Mouse (Mus musculus): ENCODE results near the gene Atp1a4.
"Not testable (repeated sequence)": the region's sequence is repeated elsewhere in the genome, so short reads cannot be mapped to it uniquely, and the experiment has no call there.

The Atp1a4 gene

DNA sequence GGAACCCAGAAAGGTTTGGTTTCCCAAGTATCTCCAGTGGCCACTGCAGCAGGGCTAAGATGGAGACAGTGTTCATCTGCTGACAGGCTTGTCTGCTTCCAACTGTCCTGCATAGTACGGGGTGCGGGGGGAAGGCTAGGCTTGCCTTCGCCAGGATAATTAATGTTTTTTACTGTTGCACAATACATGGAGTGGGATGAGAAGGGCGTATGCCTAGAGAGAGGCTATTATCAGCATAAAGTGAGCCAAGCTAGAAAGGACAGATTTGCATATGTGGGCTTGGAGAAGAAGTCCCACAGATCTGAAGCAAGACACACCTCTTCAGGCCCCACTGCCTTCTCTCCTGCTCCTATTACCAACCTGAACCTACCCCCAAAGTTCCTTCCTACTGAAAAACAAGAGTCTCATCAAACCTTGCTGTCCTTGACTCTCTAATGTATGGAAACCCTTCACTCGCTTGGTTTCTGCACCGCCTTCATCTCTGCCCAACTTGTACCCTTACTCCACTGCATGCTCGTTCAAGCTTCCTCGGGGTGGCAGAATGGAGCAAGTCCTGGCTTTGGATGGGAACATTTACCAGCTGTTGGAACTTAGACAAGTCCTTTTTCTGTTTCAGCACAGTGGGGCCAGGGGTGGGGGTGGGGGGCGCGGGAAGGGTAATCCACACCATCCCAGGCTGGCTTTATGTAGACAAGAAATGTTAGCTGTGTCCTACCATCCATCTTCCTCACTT, 23.5 kb upstream of the Atp1a4 start:
- no peak for DNase-seq (ENCODE audit: low read depth)

DNA sequence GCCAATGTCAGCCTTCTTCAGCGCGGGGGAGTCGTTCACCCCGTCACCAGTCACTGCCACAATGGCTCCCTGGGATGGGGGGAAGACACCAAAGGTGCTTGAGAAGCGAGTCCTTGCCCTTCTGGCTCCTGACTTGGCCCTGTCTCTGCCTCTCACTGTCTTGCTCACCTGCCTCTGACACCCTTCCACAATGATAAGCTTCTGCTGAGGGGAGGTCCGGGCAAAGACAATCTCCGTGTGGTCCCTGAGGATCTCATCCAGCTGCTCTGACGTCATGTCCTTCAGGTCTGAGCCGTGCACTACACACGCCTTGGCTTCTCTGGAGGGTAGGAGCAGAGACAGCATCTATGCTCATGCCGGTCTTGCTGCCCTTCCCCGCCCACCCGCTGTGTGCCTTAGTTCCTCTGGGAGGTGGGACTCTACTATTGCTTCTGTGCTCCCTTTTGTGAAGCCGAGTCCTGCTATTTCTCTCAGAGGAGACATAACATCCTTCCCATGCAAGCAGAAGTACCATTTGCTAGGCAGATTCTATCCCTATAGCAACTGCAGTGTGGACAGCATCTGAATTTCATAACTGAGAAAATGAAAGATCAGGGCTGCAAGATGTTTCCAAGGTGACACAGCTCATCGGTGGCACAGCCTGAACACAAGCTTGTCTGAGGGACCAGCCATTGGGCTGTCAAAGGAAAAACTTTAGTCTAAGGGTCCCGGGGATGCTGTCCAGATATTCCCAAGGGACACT, 21.7 kb upstream of the Atp1a4 start:
- no peak for DNase-seq (ENCODE audit: low read depth)

DNA sequence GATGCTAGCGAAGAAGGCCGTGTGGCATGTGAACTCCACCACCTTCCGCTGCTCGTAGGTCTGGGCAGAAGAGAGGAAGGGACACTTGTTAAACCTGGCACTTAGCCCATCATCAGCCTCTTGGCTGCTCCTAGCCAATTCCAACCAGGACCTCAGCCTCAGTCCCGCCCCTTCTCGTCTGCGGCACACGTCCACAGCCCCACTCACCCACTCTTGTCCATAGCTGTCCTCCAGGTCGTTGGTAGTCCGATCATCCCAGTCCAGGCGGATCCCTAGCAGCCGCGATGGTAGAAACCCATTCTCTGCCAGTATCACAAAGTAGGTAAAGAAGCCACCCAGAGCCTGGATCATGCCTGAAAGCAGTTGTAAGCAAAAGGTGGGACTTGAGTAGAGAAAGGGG, 20.1 kb upstream of the Atp1a4 start:
- no peak for DNase-seq (ENCODE audit: low read depth)

DNA sequence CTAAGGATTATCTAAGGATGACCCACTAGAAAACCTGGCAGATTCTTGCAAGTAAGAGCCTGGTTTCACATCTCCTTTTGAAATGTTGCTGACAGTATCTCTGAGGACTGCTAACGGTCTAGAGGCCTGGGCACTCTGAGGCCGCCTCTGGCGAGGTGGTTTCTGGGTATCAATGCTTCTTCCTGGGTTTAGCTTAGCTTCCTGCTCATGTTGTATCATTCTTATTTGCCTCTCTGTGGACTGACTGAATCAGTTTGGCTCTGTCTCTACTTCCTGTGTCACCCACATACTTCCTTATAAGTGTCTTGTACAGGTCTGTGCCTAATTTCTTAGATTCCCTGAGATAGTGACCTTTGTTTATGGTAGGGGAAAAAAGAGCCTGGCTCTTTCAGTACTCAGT, 19.0 kb upstream of the Atp1a4 start:
- peak; percentile 68 for DNase-seq (ENCODE audit: low read depth)

GRCm38 (mm10) chr1:172274547-172274946, 16.3 kb upstream of the Atp1a4 start:
- DNase-seq (ENCODE audit: low read depth): no peak

DNA sequence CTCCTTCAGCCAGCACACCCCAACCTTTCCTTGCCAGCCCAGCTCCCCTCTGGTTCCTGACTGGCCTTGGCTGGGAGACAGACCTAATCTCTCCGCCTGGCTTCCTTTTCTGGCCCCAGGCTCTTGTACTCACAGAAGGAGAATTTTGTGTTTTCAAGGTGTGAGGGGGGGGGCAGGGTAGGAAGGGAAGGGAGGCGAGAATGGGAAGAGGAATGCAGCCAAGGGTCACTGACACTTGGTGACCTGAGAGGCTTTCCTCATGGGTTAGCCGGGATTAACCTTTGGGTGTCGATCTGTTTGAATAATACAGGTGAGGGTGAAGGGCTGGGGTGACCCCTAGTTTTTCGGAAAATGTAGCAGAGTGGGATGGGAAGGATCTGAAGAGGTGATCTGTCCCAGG, 15.9 kb upstream of the Atp1a4 start:
- no peak for DNase-seq (ENCODE audit: low read depth)

DNA sequence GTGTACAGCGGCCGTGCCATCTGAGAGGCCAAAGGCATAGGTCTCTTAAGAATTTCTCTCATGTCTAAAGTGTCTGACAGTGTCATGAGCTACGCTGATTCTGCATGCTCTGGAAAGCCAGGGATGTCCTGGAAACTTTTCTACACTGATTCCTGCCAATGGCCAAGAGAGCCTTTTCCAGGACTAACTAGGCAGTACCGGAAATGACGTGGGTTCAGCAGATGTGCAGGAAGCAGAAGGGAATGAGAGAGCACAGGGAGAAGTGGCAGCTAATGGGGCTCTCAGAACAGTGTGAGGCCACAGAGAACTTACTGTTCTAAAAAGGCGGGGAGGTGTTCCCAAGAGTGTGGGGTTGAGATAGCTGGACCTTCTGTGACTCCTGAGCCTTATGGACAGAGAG, 15.2 kb upstream of the Atp1a4 start:
- no peak for DNase-seq (ENCODE audit: low read depth)

DNA sequence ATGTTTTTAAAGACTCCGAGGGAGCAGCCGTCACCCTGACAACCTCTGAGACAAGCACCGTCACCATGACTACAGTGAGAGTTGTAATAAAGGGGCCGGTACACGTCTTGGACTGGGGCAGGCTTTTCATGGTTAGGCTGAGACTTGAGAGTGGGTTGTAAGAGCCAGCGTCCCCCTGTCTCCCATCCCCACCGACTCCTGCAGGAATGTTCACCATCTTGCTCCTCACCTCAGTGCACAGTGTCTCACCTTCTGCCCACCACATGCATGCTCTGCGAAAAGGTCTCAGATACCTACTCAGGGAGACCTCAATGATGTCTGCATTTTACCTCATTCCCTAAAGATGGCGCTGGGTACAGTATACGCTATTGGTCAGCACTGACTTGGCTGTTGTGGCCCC, 13.6 kb upstream of the Atp1a4 start:
- no peak for DNase-seq (ENCODE audit: low read depth)

DNA sequence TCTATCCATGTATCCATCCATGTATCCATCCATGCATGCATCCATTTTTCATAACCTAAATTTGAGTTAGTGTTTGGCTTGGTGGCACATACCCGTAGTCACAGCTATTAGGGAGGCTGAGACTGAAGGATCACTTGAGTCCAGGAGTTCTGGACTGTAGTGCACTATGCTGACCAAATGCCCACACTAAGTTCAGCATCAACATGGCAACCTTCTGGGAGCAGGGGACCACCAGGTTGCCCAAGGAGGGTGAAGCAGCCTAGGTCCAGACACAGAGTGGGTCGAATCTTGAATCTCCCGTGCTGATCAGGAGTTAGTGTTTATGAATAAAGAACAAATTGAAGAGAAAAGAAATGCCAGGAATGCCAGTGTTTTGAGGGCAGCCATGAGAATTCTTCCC, 13.0 kb upstream of the Atp1a4 start:
- no peak for DNase-seq (ENCODE audit: low read depth)

DNA sequence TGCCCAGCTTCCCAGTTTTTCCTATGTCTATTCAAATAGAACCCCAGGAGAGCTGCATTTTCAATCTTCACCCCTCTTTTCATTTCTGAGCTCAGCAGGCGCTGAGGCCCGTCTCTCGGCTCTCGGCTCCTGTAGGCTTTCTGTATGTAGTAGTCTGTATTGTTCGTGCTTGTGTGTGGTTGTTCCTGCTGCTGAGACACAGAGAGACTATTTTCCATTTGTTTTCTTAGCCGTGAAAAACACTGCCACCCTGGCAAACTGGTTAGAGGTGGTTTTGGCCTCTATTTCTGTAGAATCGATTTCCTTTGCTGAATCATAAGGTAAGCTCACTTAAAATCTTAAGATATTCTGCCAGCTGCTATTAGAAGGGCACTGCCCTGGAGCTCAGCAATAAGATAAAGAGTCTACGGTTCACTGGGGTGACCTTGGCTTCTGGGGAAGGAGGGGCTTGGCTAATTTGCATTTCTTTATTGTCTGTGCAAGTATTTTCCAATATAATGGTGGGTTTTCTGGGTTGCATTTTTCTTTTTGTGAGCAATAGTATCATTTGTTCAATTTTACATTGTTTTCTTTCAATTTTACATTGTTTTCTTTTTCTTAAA, 3.4 kb upstream of the Atp1a4 start, which contains the start of gene Igsf8:
TSS of gene Igsf8 (plus strand) at position 165 of the 602 bp plus-strand sequence.
- DNase-seq (ENCODE audit: low read depth): no peak

DNA sequence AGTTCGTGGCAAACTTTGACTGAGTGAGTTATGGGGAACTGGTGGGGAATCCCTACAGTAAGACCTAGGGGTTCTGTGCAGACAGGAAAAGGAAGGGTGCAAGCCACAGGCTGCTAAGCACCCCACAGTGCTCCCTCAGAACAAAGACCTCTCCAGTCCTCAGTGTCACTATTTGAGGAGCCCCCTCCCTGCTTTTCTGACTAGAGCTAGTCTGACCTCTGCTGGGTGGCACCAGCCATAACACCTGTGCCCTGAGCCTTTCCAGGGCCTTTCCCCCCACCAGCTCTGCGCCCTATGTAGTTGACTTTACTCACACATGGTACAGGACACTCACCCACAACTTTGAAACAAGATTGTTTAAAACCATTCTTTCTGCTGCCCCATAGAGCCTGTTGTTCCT, 10.5 kb downstream of the Atp1a4 start:
- DNase-seq (ENCODE audit: low read depth): peak; percentile 57

- no peak for DNase-seq (ENCODE audit: low read depth)
These were observed 11.0 kb downstream of the Atp1a4 start for GRCm38 (mm10) chr1:172247216-172247615.

- not testable (repeated sequence) for DNase-seq (ENCODE audit: low read depth)
These were observed 13.6 kb downstream of the Atp1a4 start for GRCm38 (mm10) chr1:172244645-172245044.

DNA sequence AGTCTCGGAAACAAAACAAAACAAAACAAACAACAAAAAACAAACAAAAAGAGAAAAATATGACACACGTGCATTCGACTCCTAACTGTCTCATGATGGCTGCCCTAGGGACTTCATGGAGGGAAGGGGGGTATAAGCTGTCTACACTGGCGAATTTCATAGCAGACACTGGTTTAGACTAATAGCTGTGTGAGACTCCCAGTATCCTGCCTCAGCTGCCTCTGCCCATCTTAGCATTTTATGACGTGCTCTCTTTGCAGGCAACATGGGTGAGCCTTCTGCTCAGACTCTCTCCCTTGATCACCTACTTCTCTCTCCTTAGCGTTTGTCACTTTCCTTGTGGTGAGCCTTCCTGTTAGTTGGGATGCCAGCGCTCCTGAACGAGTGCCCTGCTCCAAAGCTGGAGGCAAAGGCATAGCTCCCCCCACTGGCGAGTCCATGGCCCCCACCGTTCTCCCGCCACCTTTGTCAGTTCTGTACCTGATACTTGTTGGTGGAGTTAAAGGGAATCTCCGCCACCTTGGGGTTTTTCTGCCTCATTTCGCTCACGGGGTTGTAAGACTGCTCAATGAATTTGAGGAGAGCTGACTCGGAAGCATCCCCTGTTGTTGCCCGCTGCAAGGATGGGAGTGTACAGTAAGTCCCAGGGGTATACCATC, 14.5 kb downstream of the Atp1a4 start:
- DNase-seq (ENCODE audit: low read depth): no peak

DNA sequence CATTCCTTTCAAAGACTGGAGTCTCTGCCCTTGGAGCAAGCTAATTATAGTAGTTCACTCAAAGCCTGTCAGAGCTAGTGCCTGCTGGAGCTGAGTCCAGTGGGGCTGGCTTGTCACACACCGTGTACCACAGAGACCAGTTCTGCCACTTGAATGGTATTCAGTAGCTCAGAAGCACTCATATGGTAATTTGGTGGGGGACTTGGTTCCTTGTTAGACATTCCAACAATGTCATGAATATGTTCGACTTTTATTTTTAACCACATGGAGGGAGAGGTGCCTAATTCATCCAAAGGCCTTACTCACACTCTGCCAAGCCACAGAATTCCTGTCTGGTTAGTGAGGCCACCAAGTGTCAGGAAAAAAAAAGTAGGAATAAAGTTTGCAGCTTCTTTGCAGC, 15.8 kb downstream of the Atp1a4 start:
- no peak for DNase-seq (ENCODE audit: low read depth)

GRCm38 (mm10) chr1:172240945-172241708, 17.1 kb downstream of the Atp1a4 start:
- DNase-seq (ENCODE audit: low read depth): no peak

- DNase-seq (ENCODE audit: low read depth): no peak
These were observed 29.0 kb downstream of the Atp1a4 start for GRCm38 (mm10) chr1:172229215-172229614.

DNA sequence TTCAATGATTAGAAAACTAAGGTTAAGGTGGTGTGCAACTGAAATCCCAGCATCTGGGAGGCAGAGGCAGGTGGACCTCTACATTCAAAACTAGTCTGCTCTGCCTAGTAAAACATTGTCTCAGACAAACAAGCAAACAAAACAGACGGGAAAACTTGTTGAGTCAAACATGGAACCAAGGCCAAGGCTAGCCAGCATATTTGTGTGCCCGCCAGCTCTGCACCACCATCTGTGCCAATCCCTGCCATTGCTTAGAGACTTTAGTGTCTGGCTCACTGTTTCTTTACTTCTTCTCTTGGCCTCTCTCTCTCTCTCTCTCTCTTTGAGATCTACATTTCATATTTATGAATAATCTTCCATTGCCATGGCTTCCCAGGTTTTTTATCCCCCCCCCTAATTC, 30.0 kb downstream of the Atp1a4 start:
- no peak for DNase-seq (ENCODE audit: low read depth)

GRCm38 (mm10) chr1:172221297-172222063, 36.7 kb downstream of the Atp1a4 start:
- DNase-seq (ENCODE audit: low read depth): no peak

DNA sequence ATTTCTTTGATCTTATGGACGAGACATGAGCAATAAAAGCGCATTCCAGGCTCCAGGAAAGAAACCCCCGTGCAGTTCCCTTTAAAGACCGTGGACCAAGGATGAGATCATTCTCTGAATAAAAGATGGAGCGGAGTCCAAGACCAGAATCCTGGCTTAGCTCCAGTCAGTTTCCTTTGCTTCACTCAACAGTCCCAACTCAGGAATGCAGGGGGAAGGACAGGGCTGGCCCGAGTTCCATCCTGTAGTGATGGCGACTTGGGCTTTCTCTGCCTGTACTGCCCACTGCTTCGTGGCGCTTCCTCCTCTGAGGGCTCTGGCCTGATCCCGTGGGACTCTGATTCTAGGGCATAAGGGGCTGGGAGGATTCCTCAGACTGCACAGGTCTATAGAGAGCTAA, 37.8 kb downstream of the Atp1a4 start:
- DNase-seq (ENCODE audit: low read depth): no peak

All from induced T-regulatory cell, adult 2 months (primary cell).